Mouse (Mus musculus) midbrain, embryonic 13.5 days (tissue): ENCODE data around the gene Smr3a. TPM values are rescaled to one million over a fixed set of nuclear protein-coding genes. Genes with fewer than 3 reads are reported as not detected.

ENCODE experiments used
- ATAC-seq: fragments of 200-750 bp; cut with Nextera tagmentation; 2 replicates; pipeline ENCODE4 v1.8.0; 2017; ENCODE audit warnings: mild to moderate bottlenecking, moderate TSS enrichment, moderate library complexity
- H3K27ac ChIP-seq: fragments of 300-500 bp; sonication (generic); 2 replicates; pipeline ENCODE4 v1.5.1; 2015; ENCODE audit warnings: inconsistent platforms, mild to moderate bottlenecking, moderate library complexity
- H3K27me3 ChIP-seq: fragments of 300-500 bp; sonication (generic); 2 replicates; pipeline ENCODE4 v1.6.1; 2015; ENCODE audit warnings: mild to moderate bottlenecking, inconsistent platforms
- H3K36me3 ChIP-seq: fragments of 300-500 bp; sonication (generic); 2 replicates; pipeline ENCODE4 v1.6.1; 2015; ENCODE audit warnings: mild to moderate bottlenecking, inconsistent platforms
- H3K4me1 ChIP-seq: fragments of 300-500 bp; sonication (generic); replicated peaks from 2 replicates; pipeline ENCODE4 v1.6.1; 2015; ENCODE audit warnings: inconsistent platforms
- H3K4me2 ChIP-seq: fragments of 300-500 bp; sonication (generic); replicated peaks from 2 replicates; pipeline ENCODE4 v1.6.1; 2015; ENCODE audit warnings: moderate library complexity, mild to moderate bottlenecking, inconsistent platforms
- H3K4me3 ChIP-seq: fragments of 300-500 bp; sonication (generic); replicated peaks from 2 replicates; pipeline ENCODE4 v1.5.1; 2015; ENCODE audit warnings: mild to moderate bottlenecking, inconsistent platforms
- H3K9ac ChIP-seq: fragments of 300-500 bp; sonication (generic); replicated peaks from 2 replicates; pipeline ENCODE4 v1.6.1; 2015; ENCODE audit warnings: mild to moderate bottlenecking, inconsistent platforms
- H3K9me3 ChIP-seq: fragments of 300-500 bp; sonication (generic); 2 replicates; pipeline ENCODE4 v1.6.1; 2016; ENCODE audit warnings: mild to moderate bottlenecking, inconsistent platforms
- WGBS: fragments of 180-500 bp; shearing (Covaris S2); methylation state at CpG from one replicate; pipeline ENCODE4 v1.1.7; 2015; 5-methylcytosine and 5-hydroxymethylcytosine counted together
- polyA plus RNA-seq: library from polyadenylated mRNA; unstranded; fragments of >200 nt; fragmentation: Nextera tagmentation; extraction: Ambion mirVana; gene quantifications from 2 replicates; pipeline ENCODE4 v1.2.1, GENCODE M21; 2015

The Smr3a gene
- polyA plus RNA-seq: not detected in 2 replicates

DNA sequence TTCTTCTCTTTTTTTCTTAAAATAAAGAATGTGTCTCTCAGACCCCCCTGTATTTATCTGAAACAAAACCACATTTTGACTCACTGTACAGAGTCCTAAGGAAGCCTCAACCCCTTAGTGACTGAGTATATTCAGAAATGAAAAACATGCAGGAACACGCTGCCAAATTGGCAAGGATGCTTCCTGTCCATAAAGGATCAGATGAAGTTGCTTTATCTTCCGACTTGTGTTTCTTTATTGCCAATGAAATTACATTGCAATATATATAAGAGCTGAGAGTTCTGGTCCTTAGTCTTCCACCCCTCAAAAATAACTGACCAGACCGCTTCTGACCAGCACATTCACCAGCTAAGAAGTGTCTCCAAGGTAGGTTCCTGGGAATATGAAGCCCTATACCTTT, at the start of gene Smr3a:
Gene Smr3a (plus strand): TSS at position 301 of the 400 bp plus-strand sequence.
- Histone ChIP-seq H3K27ac (no peak within 1 kb of the TSS), H3K4me3 (no peak within 1 kb of the TSS), H3K9me3 (no peaks in the 10 kb centered on the region), H3K4me2 (no peak within 1 kb of the TSS), H3K36me3 (no peaks in the 10 kb centered on the region), H3K27me3 (no peaks in the 10 kb centered on the region), H3K4me1 (no peaks in the 10 kb centered on the region), H3K9ac (no peak within 1 kb of the TSS)
- ATAC-seq: no peak
- WGBS: 92% methylated on average over 3 of the region's 3 CpGs

DNA sequence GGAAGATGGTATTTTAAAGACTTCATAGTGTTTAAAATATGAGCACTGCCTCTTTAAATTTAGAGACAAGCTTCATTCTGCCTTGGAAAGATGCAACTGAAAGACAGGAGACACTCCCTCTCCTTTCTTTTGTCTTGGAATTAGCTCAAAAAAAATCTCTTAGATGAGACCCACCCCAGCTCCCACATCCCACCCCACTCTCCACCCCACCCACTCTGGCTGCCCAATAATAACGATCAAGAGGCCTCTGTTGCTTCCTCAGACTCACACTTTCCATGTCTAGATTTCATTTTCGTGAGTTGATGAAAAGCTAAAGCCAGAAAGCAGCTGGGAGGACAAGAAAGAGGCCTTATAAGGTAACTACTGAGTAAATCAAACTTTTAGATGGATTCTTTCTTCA, 33.1 kb upstream of the Smr3a start, which contains the start of the genes 2310003L06Rik and Gm28434:
Gene 2310003L06Rik (plus strand): TSS at position 259 of the 400 bp plus-strand sequence.
Gene Gm28434 (plus strand): TSS at position 317 of the 400 bp plus-strand sequence.
- Histone ChIP-seq H3K4me2 (no peak within 1 kb of the TSS), H3K4me1 (no peaks in the 10 kb centered on the region)
- WGBS: 58% methylated on average over 2 of the region's 2 CpGs

DNA sequence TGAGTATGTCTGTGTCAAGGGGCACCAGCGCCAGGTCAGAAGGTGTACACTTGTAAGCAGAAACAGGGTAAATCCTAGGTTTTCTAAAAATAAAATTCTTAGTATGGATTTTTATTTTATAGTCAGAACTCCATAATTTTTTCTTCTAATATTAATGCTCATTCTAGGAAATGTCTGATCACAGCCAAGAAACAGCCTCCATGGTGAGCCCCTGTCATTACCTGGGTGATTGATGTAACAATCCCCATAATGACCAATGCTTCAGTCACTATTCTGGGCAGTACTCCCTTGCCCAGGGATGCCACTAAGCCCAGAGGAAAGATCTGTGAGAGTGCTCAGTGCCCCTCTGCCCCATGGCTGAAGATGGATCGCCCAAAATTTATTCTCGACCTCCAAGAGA, 23.2 kb upstream of the Smr3a start, which contains the start of gene Cabs1:
Gene Cabs1 (plus strand): TSS at position 301 of the 400 bp plus-strand sequence.
- Histone ChIP-seq H3K4me1 (no peaks in the 10 kb centered on the region), H3K27ac (no peak within 1 kb of the TSS), H3K36me3 (no peaks in the 10 kb centered on the region), H3K4me2 (no peak within 1 kb of the TSS), H3K9me3 (no peaks in the 10 kb centered on the region), H3K27me3 (no peaks in the 10 kb centered on the region), H3K9ac (no peak within 1 kb of the TSS), H3K4me3 (no peak within 1 kb of the TSS)
- 87% methylated on average over 3 of the region's 3 CpGs for WGBS
- no peak for ATAC-seq

More for the DNA sequence above, 33.1 kb upstream of the Smr3a start, which contains the start of the genes 2310003L06Rik and Gm28434:
- Histone ChIP-seq H3K27me3 (no peaks in the 10 kb centered on the region), H3K27ac (no peak within 1 kb of the TSS), H3K36me3 (no peaks in the 10 kb centered on the region), H3K9ac (no peak within 1 kb of the TSS), H3K4me3 (no peak within 1 kb of the TSS), H3K9me3 (no peaks in the 10 kb centered on the region)
- no peak for ATAC-seq

DNA sequence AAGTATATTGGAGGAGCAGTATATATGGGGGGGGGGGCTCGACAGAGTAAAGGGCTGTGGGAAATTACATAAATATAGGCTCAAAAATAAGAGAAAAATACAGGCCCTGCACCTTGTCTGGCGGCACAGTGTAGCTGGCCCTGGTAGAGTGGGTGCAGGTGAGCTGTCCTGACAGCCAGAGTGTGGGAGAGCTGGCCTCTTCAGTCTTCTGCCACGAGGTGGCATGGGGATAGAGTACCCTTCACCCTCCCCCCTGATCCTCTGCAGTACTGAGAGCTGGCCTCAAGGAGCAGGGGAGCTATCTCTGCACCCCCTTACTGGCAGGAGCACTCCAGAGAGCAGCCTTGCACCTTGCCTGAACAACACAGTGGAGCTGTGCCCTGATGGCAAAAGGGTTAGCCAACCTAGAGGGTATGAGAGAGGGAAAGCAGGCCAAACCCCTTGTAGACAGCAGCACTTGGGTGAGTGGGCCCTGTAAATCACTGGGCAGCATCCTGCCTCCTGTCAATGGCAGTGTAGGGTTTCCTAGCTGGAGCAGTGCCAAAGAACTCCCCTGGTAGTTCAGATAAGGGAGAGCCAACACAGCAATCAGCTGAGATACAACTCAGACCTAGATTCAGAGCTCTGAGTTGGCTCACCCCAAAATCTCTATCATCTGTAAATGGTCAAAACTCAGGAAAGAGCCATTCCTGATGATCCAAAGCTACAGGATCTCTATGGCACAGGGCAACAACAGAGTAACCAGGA, 19.7 kb upstream of the Smr3a start:
- Histone ChIP-seq H3K27me3 (no peaks in the 10 kb centered on the region), H3K4me2 (no peak overlapping the region), H3K27ac (no peak overlapping the region), H3K4me3 (no peak overlapping the region), H3K36me3 (no peaks in the 10 kb centered on the region), H3K4me1 (no peaks in the 10 kb centered on the region), H3K9me3 (no peaks in the 10 kb centered on the region), H3K9ac (no peak overlapping the region)
- 55% methylated on average over 3 of the region's 3 CpGs for WGBS
- peak; percentile 58; the same call in 1 of the 2 replicates for ATAC-seq

DNA sequence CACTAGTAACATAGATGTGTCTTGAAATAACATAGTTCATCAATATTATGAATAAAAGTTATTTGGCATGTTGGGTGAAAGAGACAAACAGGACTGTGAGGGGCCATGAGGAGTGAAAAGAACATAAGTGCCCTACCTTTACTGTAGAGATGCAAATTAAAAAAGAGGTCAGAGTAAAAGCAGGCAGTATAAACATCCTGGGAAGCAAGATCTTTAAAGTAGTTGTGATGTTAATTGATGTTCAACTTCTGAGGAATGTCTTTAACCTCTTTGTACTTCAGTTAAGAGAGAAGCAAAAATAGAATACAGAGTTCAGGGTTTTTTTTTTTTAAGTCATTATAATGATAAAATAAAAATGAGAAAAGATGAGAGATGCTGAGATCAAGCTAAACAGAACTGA, 2.9 kb downstream of the Smr3a start:
- Histone ChIP-seq H3K4me3 (no peak overlapping the region), H3K9me3 (no peaks in the 10 kb centered on the region), H3K4me2 (no peak overlapping the region), H3K36me3 (no peaks in the 10 kb centered on the region), H3K27ac (no peak overlapping the region), H3K27me3 (no peaks in the 10 kb centered on the region), H3K9ac (no peak overlapping the region), H3K4me1 (no peaks in the 10 kb centered on the region)
- ATAC-seq: no peak

Other genes with a start within 250 kb of the Smr3a start
- gene Csn1s2a, start 228.0 kb upstream of the Smr3a start, polyA plus RNA-seq: not detected in 2 replicates
- gene Csn1s2b, start 194.5 kb upstream of the Smr3a start, polyA plus RNA-seq: not detected in 2 replicates
- not detected in 2 replicates for gene Prr27, start 176.9 kb upstream of the Smr3a start, polyA plus RNA-seq
- gene Odam, start 117.5 kb upstream of the Smr3a start, polyA plus RNA-seq: not detected in 2 replicates
- gene Csn3, start 77.0 kb upstream of the Smr3a start, polyA plus RNA-seq: not detected in 2 replicates
- not detected in 2 replicates for gene 2310003L06Rik, start 33.1 kb upstream of the Smr3a start, polyA plus RNA-seq
- gene Gm28434, start 33.0 kb upstream of the Smr3a start, polyA plus RNA-seq: not detected in 2 replicates
- not detected in 2 replicates for gene Cabs1, start 23.1 kb upstream of the Smr3a start, polyA plus RNA-seq
- not detected in 2 replicates for gene Smr2, start 84.0 kb downstream of the Smr3a start, polyA plus RNA-seq
- gene Gm11116, start 109.0 kb downstream of the Smr3a start, polyA plus RNA-seq: not detected in 2 replicates
- not detected in 2 replicates for gene Gm11115, start 151.6 kb downstream of the Smr3a start, polyA plus RNA-seq